In genomic region chr1:40378794-40379193, GRCm38 (mm10) we compare ENCODE assay signal across 9 mouse cellular contexts. TPM values are rescaled to one million over a fixed set of nuclear protein-coding genes. Genes with fewer than 3 reads are reported as not detected.
DNase-seq lines count a peak whose midpoint lies in the region; ATAC-seq lines count a peak whose summit lies in the region.
"Had no signal": no experiment of that assay in that cellular context is flagged by ENCODE, and none has a peak within 500 bp of the region (broad histone marks: within the 10 kb centered on the region; RNA-seq: fewer than 3 reads in every experiment).

No protein-coding gene starts in this region.

- H3K4me1 ChIP-seq in limb, embryonic 11.5 days (ENCODE audit: control insufficient read depth, insufficient read depth, low read length) = no peaks in the 10 kb centered on the region
- no peaks in the 10 kb centered on the region for H3K4me1 ChIP-seq in neural tube, embryonic 11.5 days (ENCODE audit: control insufficient read depth, insufficient read depth, low read length)
- H3K4me1 ChIP-seq: neural tube, embryonic 12.5 days had no signal

- no peak overlapping the region for H3K4me3 ChIP-seq in limb, embryonic 11.5 days (ENCODE audit: low read depth, low read length)
- H3K4me3 ChIP-seq in neural tube, embryonic 11.5 days (ENCODE audit: low read depth, low read length) = no peak overlapping the region
- H3K4me3 ChIP-seq: neural tube, embryonic 12.5 days had no signal

- intact Hi-C loops in heart, postnatal 10 days (cut with DNase I) = loop anchor here (1.0 to 5.0 kb wide), 4 partner anchors 121 to 376 kb away; no protein-coding TSS in a partner anchor

- H3K9me3 ChIP-seq in limb, embryonic 11.5 days (ENCODE audit: control insufficient read depth, low read length) = no peaks in the 10 kb centered on the region
- H3K9me3 ChIP-seq in neural tube, embryonic 11.5 days (ENCODE audit: control insufficient read depth, low read length) = no peaks in the 10 kb centered on the region
- H3K9me3 ChIP-seq: neural tube, embryonic 12.5 days had no signal

- 17% methylated on average over 8 of the region's 8 CpGs for WGBS in limb, embryonic 11.5 days
- WGBS in neural tube, embryonic 11.5 days = 17% methylated on average over 8 of the region's 8 CpGs

- H3K36me3 ChIP-seq in limb, embryonic 11.5 days (ENCODE audit: control insufficient read depth, insufficient read depth, low read length) = no peaks in the 10 kb centered on the region
- H3K36me3 ChIP-seq in neural tube, embryonic 11.5 days (ENCODE audit: control insufficient read depth, insufficient read depth, low read length) = no peaks in the 10 kb centered on the region
- H3K36me3 ChIP-seq: neural tube, embryonic 12.5 days had no signal

- no peak for ATAC-seq in limb, embryonic 11.5 days (ENCODE audit: insufficient number of reproducible peaks, low FRiP score, low TSS enrichment, low read depth)
- ATAC-seq in neural tube, embryonic 11.5 days (ENCODE audit: insufficient read depth, low FRiP score, low TSS enrichment) = no peak

- DNase-seq in left cerebral cortex, adult 18-20 months (ENCODE audit: low spot score in 2 of 2) = peak; percentile 45 to 80
- no peak for DNase-seq in left cerebral cortex, adult 11 months (ENCODE audit: low spot score)
- DNase-seq in adrenal gland, adult 8-10 months = peak; percentile 18
- DNase-seq in embryo, embryonic 10.5 days (ENCODE audit: low spot score) = peak; percentile 84
- DNase-seq in heart, postnatal 10 days = peak; percentile 68 to 87
- DNase-seq in limb, embryonic 11.5 days (ENCODE audit: low spot score) = peak; percentile 88
- peak; percentile 79 for DNase-seq in neural tube, embryonic 11.5 days (ENCODE audit: low spot score)
- DNase-seq in thymus, postnatal 0 days (ENCODE audit: low spot score) = peak; percentile 75

- no peak overlapping the region for H3K9ac ChIP-seq in limb, embryonic 11.5 days (ENCODE audit: low read length)
- no peak overlapping the region for H3K9ac ChIP-seq in neural tube, embryonic 11.5 days (ENCODE audit: low read length)
- H3K9ac ChIP-seq: neural tube, embryonic 12.5 days had no signal

- H3K4me2 ChIP-seq in limb, embryonic 11.5 days (ENCODE audit: low read depth, severe bottlenecking) = no peak overlapping the region
- no peak overlapping the region for H3K4me2 ChIP-seq in neural tube, embryonic 11.5 days (ENCODE audit: low read depth)
- H3K4me2 ChIP-seq: neural tube, embryonic 12.5 days had no signal

- no peak overlapping the region for H3K27ac ChIP-seq in limb, embryonic 11.5 days (replicated peaks; ENCODE audit: low read depth, low read length)
- H3K27ac ChIP-seq in neural tube, embryonic 11.5 days (ENCODE audit: low read depth, low read length) = no peak overlapping the region
- H3K27ac ChIP-seq: neural tube, embryonic 12.5 days had no signal

- no peaks in the 10 kb centered on the region for H3K27me3 ChIP-seq in limb, embryonic 11.5 days (ENCODE audit: control insufficient read depth, insufficient read depth, low read length)
- no peaks in the 10 kb centered on the region for H3K27me3 ChIP-seq in neural tube, embryonic 11.5 days (ENCODE audit: control insufficient read depth, insufficient read depth, low read length)
- H3K27me3 ChIP-seq: neural tube, embryonic 12.5 days had no signal

RNA-seq across cellular contexts. Expression of gene Il1rl1, which starts 50.6 kb away (rescaled TPM):
- total RNA-seq in left cerebral cortex, adult 18-20 months (2021) = under 1 TPM in 1 of 2 experiments, not detected in 1; 0.09 TPM
- 1 to 10 TPM in 2 of 4 experiments, under 1 TPM in 2; 0.38 to 1.5 (median 0.82) TPM for total RNA-seq in adrenal gland, adult 8-10 months (2022)
- 1 to 10 TPM in 1 of 2 experiments, under 1 TPM in 1; 0.60 to 1.4 TPM for total RNA-seq in heart, postnatal 10 days (2021)
- polyA plus RNA-seq in limb, embryonic 11.5 days (2014; fragmentation: Nextera tagmentation; extraction: Ambion mirVana) = 0.11 and 0.12 TPM in 2 replicates
- polyA plus RNA-seq in neural tube, embryonic 11.5 days (2014; fragmentation: Nextera tagmentation; extraction: Ambion mirVana) = 0.11 and 0.13 TPM in 2 replicates
- 0.38 and 0.41 TPM in 2 replicates for polyA plus RNA-seq in thymus, postnatal 0 days (2015; fragmentation: Nextera tagmentation; extraction: Ambion mirVana)

RNA-seq across cellular contexts. Expression of gene Il1rl2, which starts 54.4 kb away (rescaled TPM):
- total RNA-seq in left cerebral cortex, adult 18-20 months (2021) = 1 to 10 TPM; 1.2 to 1.5 TPM
- total RNA-seq in adrenal gland, adult 8-10 months (2022) = 1 to 10 TPM; 1.0 to 2.4 (median 1.6) TPM
- 1 to 10 TPM; 5.5 to 7.0 TPM for total RNA-seq in heart, postnatal 10 days (2021)
- 0.88 and 1.1 TPM in 2 replicates for polyA plus RNA-seq in limb, embryonic 11.5 days (2014; fragmentation: Nextera tagmentation; extraction: Ambion mirVana)
- 1.2 and 1.4 TPM in 2 replicates for polyA plus RNA-seq in neural tube, embryonic 11.5 days (2014; fragmentation: Nextera tagmentation; extraction: Ambion mirVana)
- 5.9 and 7.3 TPM in 2 replicates for polyA plus RNA-seq in thymus, postnatal 0 days (2015; fragmentation: Nextera tagmentation; extraction: Ambion mirVana)
